Mouse (Mus musculus) retina, embryonic 14.5 days (tissue): ENCODE measurements around the gene Rep15.

Experiments
- DNase-seq: peaks from one replicate; pipeline ENCODE4 v3.0.0-alpha.2; 2015; ENCODE audit warnings: low spot score

The Rep15 gene

DNA sequence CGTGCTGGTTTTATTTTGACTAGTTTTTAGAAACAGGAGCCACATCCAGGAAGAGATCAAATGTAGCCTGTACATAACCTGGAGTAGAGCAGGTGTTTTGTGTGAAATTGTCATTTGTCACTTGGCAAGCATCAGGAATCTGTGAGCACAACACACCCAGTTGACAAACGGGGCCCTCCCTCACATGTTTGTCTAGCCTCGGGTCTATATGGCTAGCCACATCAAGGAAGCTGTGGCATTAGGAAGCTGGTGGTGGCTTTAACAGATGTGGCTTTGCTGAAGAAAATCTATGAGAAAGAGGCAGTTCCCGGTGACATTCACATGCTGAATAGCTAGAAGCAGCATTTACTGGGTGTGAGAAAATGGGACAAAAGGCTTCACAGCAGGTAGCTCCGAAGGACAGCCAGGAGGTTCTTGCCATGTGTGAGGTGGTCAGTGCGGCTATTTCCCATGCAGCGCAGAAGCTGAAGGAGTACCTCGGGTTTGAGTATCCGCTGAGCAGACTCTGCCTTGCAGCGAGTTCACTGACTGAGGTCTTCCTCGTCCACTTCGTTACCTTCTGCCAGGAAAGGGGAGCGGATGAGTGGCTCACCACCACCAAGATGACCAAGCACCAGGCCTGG lies at the start of gene Rep15:
Gene Rep15 (plus strand): TSS at position 282 of the 623 bp plus-strand sequence.
- DNase-seq, result no peak

DNA sequence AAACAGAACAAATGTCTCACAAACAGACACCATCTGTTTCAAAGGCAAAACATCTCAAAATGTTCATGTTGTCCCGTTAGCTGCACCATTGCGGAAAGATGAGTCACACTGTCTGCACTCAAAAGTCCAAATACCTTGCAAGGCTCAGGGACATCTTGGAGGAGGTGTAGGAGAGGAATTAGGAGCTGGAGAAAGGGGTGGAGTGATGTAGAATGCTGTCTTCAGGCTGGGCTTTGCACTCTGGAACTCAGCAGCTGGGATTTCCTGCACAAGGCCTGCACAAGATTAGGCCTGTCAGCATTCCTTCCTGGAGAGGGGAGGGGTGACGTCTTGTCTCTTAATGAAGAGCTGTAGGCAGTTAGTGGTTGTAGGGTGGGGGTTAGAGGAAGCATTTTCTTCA lies 47.8 kb upstream of the Rep15 start:
- DNase-seq, result no peak

DNA sequence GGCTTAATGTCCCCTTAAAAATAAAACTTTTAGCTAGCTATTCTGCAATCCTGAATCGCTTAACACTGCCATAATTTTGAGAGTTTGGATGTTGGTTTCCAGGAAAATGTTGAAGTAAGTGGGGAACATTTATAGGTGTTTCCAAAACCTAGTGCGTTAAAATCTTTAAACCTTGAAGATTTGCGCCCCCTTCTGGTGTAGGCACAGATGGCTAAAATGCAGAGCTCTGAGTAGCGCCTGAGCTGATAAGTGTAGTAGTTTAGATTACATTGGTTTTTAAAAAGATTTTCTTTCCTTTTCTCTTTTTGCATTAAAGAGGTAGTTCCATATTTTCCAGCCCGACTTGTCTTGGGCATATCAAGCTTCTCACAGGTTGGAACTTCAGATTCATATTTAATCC lies 38.1 kb upstream of the Rep15 start:
- peak; percentile 79 for DNase-seq

DNA sequence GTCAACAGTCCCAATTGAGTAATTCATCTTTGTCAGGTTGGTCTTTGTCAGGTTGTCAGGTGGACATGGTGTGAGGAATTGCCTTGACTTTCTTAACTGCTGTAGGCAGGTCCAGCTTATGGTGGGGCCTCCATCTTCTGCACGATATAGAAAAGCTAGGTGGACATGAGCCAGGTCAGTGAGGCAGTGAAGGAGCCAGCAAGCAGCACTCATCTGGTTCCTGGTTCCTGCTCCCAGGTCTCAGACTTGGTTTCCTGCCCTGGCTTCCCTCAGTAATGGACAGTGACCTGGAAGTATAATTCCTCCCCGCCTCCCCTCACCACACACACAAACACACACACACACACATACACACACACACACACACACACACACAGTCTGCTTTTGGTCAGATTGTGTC lies 37.0 kb upstream of the Rep15 start:
- DNase-seq, result no peak

DNA sequence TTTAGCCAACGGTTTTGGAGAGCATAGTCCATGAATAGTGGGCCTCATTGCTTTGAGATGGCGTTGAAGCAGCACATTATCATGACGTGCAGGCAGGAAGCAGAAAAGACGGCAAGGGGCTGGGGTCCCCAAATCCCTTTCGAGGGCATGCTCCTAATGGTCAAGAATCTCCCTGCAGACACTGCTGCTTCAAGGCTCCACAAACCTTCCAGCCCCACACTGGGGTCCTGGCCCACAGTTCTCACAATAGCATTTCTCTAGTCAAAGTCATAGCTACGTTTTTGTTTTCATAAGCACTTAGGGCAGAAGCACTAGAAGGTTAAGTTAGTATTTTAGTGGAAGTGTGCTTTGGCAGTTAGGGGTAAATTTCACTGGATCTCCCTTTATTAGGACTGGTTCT lies 36.5 kb upstream of the Rep15 start:
- no peak for DNase-seq

DNA sequence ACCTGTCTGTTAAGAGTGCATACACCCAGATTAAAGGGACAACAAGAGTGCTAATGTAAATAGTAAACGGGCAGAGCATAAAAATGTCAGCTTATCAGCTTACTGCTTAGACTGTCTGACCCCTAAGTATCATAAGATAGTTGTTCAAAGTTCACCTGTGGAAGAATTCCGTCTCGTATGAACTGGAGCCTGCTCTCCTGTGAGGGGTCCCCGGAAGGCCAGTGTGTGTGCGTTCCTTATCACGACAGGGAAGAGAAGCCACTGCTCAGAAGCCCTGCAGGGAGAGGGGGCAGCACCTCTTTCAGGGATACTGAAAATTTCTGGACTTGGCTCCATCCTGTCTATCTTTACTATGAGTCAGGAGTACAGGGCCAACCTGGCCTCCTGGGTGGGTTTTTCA lies 35.4 kb upstream of the Rep15 start:
- no peak for DNase-seq

DNA sequence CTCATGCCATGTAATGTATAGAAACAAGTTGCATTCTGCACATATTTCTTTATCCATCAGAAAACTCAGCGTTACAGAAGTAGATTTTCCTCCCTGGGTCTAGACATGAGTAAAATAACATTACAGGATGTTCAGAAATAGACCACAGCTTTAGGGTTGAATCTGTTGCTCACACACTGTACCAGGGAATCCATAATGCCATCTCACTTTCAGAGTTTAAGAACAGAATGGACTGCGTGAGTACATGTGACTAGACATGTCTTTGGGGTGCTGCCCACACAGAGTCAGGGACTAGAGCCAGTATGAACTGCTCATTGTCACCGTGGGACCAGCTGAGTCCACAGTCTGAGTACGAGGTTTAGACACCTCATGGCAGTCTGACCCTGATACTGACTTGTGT lies 33.7 kb upstream of the Rep15 start:
- DNase-seq, result no peak

DNA sequence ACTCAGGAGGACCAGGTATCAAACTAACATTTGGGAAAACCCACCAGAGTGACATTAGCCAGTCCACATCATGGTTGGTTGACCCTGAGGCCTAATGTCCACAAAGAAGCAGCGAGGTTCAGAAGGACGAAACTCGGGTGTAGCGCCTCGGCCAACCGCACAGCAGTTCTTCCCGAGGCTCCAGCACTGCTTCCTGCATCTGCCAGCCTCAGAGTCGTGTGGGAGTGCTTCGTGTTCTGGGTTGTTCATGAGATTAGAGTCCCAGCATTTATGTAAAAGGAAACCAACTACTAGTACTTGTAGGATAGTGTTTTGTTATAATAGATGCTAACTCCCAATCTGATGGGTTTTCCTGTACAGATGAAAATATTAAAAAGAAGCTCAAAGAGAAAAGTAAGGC lies 33.1 kb upstream of the Rep15 start:
- no peak for DNase-seq

DNA sequence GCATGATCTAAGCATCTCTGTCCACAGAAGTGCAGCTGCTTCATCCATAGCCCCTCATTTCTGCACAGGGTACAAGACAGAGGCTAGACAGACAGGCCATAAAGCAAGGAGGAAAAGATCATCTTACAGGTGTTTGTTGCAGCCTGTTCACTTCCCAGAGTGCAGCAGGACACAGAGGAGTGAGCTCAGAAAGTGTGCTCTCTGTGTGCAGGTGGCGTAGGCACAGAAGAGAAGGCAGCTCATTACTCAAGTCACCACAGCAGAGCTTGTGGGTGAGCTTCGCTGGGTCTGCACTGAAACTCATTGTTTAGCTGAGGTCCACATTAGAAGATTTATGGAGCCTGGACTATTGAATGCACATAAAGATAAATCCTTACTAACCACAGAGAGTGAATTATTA lies 32.6 kb upstream of the Rep15 start:
- no peak for DNase-seq

DNA sequence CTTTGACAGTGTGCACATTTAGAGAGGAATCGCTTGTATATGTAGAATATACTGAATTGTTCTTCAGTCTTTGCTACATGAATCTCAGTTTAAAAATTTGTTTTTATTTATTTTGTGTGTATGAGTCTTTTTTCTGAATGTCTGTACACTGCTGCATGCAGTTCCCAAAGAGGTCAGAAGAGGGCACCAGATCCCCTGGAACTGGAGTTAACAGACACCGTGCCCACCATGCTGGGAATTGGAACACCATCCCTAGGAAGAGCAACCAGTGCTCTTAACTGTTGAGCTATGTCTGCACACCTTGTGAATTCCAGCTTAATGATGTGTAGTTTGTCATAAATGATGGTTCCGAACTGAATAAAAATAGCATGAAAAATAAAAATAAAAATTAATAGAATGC lies 24.2 kb upstream of the Rep15 start:
- DNase-seq, result peak; percentile 68

DNA sequence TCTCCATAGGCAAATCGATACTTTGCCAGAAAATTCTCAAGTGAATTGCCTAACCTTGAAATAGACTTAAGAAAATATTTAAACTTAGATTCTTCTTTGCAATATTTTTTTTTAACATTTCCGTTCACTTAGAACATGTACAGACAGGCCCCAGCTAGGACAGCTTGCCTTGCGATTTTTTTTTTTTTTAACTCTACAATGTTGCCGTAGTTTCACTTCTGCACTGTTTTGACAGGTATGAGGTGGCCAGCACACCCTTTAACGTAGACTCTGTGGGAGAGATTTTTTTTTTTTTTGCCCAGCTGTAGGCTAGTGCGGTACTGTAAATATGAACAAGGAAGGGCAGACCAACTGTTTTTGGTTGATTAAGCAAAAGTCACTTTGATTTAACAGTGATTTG lies 22.0 kb upstream of the Rep15 start:
- no peak for DNase-seq

DNA sequence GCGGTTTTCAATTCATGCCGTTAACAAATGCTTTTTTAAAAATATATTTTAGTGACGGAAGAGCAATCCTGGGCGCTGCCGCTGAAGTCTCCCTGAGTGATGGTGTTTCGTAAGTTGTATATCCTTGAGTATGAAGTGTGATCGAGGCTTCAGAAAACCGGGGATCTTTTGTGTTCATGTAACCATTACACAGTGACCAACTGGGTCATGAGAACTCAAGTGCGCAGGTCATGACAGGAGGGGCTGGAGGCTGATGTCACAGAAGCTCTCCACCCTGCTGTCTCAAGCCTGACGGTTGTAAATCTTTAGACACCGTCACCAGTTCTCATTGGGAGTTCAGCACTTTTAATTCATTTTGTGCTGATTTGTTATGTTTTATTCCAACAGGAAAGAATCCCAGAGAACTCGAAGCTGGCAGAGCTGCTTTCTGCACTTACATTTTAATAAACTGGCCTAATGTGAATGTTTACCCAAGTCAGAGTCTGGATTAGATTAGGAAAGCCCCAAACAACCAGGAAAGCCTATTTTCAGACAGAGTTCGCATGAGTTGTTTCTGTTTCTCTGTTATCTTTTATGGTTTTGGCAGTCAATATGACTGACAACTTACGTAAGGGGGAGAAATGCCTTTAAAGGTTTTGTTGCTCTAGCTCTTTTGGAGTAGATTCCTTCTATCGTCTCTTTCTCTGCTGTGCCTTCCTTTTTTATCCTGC lies 21.4 kb upstream of the Rep15 start:
- DNase-seq, result no peak

DNA sequence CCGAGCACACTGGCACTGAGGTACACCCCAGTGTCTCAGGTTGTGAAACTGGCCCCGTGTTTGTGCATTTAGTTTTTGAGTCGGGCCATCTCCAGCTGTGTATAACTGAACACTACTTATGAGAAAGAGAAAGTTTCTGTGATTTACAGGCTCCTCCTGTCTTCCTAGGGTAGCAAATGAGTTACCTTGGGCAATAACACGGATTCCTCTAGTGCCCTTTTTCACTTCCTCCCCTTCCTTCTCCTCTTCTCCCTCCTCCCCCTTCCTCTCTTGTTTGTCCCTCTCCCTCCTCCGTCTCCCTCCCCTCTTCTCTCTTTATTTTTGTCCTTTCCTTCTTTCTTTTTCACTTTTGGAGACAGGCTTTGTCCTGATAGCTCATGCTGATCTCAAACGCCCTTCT lies 20.8 kb upstream of the Rep15 start:
- no peak for DNase-seq

DNA sequence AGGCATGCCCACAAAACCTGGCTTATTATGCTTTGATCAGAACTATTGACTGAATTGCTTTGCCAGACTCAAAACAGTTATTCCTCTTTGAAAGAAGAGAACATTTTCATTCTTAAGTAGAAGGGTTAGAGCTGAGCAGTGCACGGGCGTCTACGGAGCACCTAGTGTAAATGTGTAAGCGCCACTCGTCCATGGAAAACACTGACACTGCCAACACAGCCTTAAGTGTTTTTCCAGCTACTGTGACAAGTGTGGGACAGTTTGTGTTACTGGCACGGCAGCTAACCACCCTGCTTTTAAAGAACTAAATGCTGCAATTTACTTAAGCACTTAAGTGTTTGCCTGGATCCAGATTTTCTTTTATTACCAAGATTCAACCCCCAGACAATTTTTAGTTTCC lies 20.4 kb upstream of the Rep15 start:
- no peak for DNase-seq

DNA sequence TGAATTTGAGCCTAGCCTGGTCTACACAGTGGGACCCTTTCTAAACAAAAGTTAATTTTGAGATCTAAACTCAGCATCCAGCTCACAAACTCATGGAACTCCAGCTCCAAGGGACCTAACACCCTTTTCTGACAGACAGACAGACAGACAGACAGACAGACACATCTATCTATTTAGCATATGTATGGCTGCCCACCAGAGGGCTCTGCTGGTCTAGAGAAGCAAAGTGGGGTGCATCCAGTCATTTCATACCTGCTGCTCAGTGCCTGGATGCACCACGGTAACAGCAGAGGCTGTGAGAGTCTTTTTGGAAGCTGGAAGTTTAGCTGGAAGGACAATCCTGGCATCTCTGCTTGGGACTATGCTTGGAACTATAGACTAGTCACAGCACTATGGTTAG lies 18.8 kb upstream of the Rep15 start:
- DNase-seq, result no peak

DNA sequence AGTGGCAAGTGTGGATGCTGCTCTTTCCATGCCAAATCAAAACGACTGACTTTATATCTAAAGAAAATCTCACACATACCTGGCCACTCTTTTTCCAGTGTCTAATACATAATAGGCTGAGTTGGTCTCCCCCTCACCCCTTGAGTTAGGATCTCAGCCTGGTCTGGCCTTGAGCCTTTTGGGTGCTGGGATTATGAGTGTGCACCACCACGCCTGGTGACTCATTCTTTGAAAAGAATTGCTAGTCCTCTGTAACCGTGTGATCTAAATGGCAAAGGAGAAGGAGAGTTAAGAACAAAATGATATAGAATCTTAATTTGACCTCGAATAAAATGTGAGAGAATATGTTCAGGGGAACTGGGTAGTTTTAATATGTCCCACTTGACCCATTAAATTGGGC lies 14.5 kb upstream of the Rep15 start:
- no peak for DNase-seq

DNA sequence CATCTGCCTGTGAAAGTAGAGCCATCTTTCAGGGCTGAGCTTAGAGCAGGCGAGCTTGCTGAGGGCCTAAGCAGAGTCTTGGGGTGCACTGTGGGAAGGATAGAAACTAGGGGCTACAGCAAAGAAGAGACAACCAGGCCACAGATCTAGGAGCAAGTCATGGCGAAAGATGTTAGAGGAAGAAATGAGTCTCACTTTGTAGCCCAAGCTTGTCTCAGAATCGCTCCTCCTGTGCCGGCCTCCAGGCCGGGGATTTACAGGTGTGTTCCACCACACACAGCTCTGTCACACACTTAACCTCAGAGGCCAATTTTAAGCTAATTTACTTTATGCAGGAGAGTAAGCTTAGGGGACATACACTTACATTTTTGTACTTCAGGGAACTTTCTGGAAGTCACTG lies 14.0 kb upstream of the Rep15 start:
- DNase-seq, result no peak

DNA sequence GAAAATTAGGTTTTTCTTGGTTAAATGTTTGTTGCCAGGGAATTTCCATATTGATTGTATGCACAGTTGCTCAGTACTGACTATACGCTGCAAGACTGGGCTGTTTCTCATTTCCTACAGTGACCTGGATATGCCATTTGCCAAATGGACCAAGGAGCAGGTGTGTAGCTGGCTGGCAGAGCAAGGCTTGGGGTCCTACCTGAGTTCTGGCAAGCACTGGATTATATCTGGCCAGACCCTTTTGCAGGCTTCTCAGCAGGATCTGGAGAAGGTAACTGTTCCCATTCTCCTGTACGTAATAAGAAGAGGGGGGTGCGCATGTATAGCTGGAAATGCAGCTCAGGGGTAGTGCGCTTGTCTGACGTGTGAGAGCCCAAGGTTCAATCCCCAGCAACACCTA lies 11.2 kb upstream of the Rep15 start:
- no peak for DNase-seq

DNA sequence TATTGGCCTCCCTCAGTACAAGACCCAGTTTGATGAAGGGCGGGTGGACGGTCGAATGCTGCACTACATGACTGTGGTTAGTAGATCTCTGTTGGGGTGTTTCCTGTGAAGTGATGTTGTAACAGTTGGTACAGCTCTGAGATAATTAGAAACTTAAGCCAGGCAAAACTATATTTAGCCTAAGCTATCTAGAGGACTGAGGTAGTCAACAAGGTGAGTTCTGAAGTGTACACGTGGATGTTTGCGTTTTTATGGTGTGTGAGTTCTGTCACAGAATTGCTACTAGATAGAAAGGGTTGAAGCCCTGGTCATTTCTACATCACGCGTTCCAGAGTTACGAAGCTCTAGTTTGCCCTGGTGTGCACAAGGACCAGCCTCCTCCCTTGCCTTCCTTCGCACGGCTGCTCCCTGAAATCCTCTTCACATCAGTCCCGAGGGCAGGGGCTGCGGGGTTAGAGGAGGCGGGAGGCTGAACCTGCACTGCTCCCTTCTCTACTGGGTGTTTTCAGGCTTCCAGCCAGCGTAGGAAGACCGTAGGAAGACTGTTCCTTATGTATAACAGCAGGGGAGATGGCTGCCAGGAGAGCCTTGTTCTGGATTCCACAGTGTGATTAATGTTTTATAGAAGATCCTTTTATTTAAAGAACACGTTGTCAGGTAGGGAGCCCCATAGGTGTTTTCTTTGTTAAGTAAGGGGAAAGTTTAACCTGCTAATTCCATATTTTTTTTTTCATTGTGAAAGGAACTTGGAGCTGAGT lies 9.8 kb upstream of the Rep15 start:
- no peak for DNase-seq

DNA sequence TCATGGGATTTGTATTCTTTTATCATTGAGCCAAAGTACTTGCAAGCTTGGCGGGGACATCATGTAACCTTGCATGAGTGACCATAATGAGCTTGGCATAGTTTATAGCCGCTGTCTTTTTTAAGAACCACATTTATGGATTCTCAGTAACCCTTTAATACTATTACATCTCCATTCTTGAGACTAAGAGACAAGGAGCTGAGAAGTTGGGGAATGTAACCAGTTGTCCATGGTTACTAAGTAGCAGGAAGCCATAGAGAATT lies 9.3 kb upstream of the Rep15 start:
- DNase-seq, result no peak

DNA sequence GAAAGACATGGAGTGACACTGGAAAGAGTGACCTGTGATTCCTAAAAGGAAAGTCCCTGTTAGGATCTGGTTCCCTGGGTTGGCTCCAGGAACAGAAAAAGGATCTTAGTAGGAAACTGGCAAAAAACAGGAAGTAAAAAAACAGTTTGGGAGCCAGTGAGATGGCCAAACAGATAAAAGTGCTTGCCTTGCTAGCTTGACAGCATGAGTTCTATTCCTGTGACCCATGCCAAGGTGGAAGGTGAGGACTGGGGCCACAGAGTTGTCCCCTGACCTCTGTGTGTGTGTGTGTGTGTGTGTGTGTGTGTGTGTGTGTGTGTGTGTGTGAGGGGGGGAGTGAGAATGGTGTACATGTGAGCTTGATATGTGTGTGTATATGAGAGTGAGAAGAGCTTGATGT lies 8.8 kb upstream of the Rep15 start:
- no peak for DNase-seq

DNA sequence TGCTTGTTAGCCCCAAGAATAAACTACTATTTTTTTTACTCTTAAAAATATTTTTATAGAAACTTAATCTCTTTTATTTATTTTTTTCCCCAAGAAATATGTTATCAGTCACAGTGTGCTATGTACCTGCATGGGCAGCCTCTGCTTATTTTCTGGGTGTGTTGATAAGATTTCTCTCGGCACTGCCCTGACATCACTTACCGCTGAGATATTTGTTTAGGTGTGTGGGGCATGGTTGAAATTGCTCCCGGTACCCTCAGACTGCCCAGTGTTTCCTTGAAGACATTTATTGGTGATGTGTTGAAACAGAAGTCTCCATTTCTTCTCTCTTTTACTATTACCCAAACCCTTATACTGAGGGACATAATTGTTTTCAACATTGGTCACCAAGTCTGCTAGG lies 7.6 kb upstream of the Rep15 start:
- no peak for DNase-seq

DNA sequence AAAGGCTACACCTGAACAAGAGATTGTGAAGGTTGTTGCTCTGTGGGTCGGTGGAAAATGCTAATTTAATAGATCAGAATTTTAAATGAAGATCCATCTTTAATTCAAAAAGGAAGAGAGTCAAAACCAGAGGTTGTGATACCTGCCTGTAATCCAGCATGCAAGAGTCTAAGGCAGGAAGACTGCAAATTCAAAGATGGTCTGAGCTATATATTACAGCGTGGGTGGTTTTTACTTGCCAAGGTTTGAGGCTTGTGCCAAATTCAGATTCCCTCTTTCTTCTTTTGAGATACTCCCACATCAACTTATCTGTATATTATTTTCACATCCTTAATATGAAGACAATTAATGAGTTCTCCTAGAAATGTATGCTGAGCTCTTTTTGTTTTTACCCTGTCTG lies 4.0 kb upstream of the Rep15 start:
- no peak for DNase-seq

DNA sequence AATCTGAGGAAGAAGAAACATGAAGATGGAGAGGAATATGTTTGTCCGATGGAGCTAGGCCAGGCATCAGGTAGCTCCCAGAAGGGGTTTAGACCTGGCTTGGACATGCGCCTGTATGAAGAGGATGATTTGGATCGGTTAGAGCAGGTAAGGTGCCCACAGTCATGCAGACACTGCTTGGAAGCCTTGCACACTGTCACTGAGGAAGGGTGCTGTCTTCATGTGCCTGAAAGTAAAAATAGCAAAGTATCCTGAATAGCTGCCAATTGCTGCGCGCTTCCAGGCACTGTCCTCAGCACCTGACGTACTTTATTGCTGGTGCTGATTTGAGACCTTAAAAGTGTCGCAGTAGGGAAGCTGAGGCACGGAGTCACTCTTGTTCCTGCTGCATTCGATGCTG lies 2.8 kb upstream of the Rep15 start:
- DNase-seq, result no peak
